Mouse (Mus musculus): ENCODE results near the gene Zfp780b. TPM values are rescaled to one million over a fixed set of nuclear protein-coding genes. Genes with fewer than 3 reads are reported as not detected.
"Not testable (repeated sequence)": the region's sequence is repeated elsewhere in the genome, so short reads cannot be mapped to it uniquely, and the experiment has no call there.

Gene Zfp780b
- polyA plus RNA-seq, 1 experiment from 2014 or later = 20.9 TPM

GRCm38 (mm10) chr7:27927041-27927440 is 51.9 kb downstream of the Zfp780b start:
- not testable (repeated sequence) for H3K4me2 ChIP-seq; H3K9ac ChIP-seq; H3K4me1 ChIP-seq; H3K4me3 ChIP-seq; ATAC-seq (ENCODE audit: borderline replicate concordance, extremely low read depth, low FRiP score, low TSS enrichment); H3K27me3 ChIP-seq; H3K9me3 ChIP-seq; H3K27ac ChIP-seq
- H3K36me3 ChIP-seq = peaks cover 11% of the 10 kb centered on the region; the same call in 1 of the 2 replicates
- 42% methylated on average over 4 of the region's 4 CpGs for WGBS

DNA sequence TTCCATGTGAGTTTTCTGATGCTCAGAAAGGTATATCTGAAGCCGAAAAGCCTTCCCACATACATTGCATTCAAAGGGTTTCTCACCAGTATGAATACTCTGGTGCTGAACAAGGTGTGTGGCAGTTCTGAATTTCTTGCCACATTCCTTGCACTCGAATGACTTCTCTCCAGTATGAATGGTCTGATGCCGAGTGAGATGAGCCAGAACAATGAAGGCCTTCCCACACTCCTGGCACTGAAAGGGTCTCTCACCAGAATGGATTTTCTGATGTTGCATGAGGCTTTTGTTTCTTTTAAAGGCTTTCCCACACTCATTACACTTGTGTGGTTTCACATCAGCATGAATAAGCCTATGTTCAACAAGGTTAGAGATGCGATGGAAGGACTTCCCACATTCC is 68.0 kb downstream of the Zfp780b start:
- not testable (repeated sequence) for H3K9ac ChIP-seq; ATAC-seq (ENCODE audit: borderline replicate concordance, extremely low read depth, low FRiP score, low TSS enrichment); H3K27me3 ChIP-seq; H3K4me1 ChIP-seq; H3K9me3 ChIP-seq; H3K27ac ChIP-seq; H3K4me2 ChIP-seq; H3K4me3 ChIP-seq
- 95% methylated on average over 4 of the region's 4 CpGs for WGBS
- H3K36me3 ChIP-seq = peaks cover 28% of the 10 kb centered on the region

Other genes starting within 250 kb of the Zfp780b start
- 33.8 and 38.9 TPM in 2 replicates for gene Zfp60, start 247.8 kb downstream of the Zfp780b start, polyA plus RNA-seq (2015; fragmentation: Nextera tagmentation; extraction: Ambion mirVana)
- 1.9 and 2.5 TPM in 2 replicates for gene Zfp626, start 172.0 kb downstream of the Zfp780b start, polyA plus RNA-seq (2015; fragmentation: Nextera tagmentation; extraction: Ambion mirVana)
- 8.4 and 8.5 TPM in 2 replicates for gene Zfp59, start 140.6 kb downstream of the Zfp780b start, polyA plus RNA-seq (2015; fragmentation: Nextera tagmentation; extraction: Ambion mirVana)
- gene Zfp607a, start 121.6 kb downstream of the Zfp780b start, polyA plus RNA-seq (2015; fragmentation: Nextera tagmentation; extraction: Ambion mirVana) = 3.6 and 4.3 TPM in 2 replicates
- gene Zfp974, start 49.7 kb downstream of the Zfp780b start, polyA plus RNA-seq (2015; fragmentation: Nextera tagmentation; extraction: Ambion mirVana) = 8.7 and 8.9 TPM in 2 replicates
- 4.0 and 4.8 TPM in 2 replicates for gene Zfp850, start 34.9 kb upstream of the Zfp780b start, polyA plus RNA-seq (2015; fragmentation: Nextera tagmentation; extraction: Ambion mirVana)
- gene Psmc4, start 70.9 kb upstream of the Zfp780b start, polyA plus RNA-seq (2015; fragmentation: Nextera tagmentation; extraction: Ambion mirVana) = 294 and 297 TPM in 2 replicates
- 1.2 TPM in 2 replicates for gene Fcgbp, start 92.1 kb upstream of the Zfp780b start, polyA plus RNA-seq (2015; fragmentation: Nextera tagmentation; extraction: Ambion mirVana)
- gene 9530053A07Rik, start 150.3 kb upstream of the Zfp780b start, polyA plus RNA-seq (2015; fragmentation: Nextera tagmentation; extraction: Ambion mirVana) = 0.03 and 0.04 TPM in 2 replicates
- gene Fbl, start 190.5 kb upstream of the Zfp780b start, polyA plus RNA-seq (2015; fragmentation: Nextera tagmentation; extraction: Ambion mirVana) = 119 and 127 TPM in 2 replicates
- gene Dyrk1b, start 200.3 kb upstream of the Zfp780b start, polyA plus RNA-seq (2015; fragmentation: Nextera tagmentation; extraction: Ambion mirVana) = 12.7 and 13.9 TPM in 2 replicates